Mouse (Mus musculus) colon, adult 2 months (tissue): ENCODE measurements around the gene Nabp1. TPM values are rescaled to one million over a fixed set of nuclear protein-coding genes. Genes with fewer than 3 reads are reported as not detected.

Source experiments
- polyA plus RNA-seq: library from polyadenylated mRNA; depleted of rRNA; stranded (reverse); fragments of >200 nt; gene quantifications from 2 replicates; pipeline ENCODE4 v1.2.3, GENCODE M21; 2012; rRNA removed

Nabp1 gene
- 2.3 and 3.8 TPM in 2 replicates for polyA plus RNA-seq

DNA sequence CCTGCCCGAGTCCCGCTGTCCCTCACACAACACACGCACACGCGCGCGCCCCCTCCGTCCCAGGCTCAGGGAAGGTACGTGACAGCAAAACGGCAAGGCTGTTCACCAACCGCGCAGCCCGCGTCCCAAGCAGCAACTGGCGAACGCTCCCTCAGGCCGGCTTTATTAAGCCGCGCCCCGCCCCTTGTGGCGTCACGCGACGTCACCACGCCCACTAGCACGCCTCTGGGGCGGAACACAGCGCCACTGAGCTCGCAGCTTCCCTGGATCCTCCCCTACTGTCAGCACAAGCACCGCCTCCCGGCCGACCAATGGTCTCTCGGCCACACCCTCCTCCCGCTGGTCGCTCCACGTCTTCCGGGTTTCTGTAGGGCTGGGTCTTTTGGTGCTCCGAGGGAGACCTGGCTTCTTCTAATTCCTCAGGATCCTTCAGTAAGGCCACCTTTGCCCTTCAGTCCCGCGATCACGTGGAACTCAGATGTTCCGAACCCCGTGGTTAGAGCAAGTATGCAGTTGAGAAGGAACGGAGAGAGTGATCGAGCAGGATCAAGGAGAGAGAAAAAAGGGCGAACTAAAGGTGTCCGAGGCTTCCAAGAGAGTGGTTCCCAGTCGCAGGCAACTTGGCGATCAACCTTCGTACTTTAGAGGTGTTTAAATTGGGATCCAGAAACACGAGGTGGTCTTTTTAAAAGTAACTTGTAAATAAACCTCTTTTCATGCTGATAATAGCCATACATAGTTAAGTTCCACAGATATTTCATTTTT is at the start of gene Nabp1:
Gene Nabp1 (minus strand): TSS at position 164 of the 765 bp plus-strand sequence.

Other genes starting within 250 kb of the Nabp1 start
- gene Cavin2, start 189.3 kb downstream of the Nabp1 start, polyA plus RNA-seq, result 22.4 and 23.8 TPM in 2 replicates